Mouse (Mus musculus) kidney, postnatal 36 days (tissue): Measurements from ENCODE around the gene Rgs7bp.
A peak's percentile ranks its signal among the peaks of the same experiment; 100 is the strongest.

Experiments
- DNase-seq, 2 experiments: peaks; one replicate each; pipeline ENCODE4 v3.0.0; 2021 to 2022; ENCODE audit warnings: mixed read lengths in 2 of 2

The Rgs7bp gene

GRCm38 (mm10) chr13:105054181-105054940 lies at the start of gene Rgs7bp:
Gene Rgs7bp (minus strand): TSS chr13:105054930.
- DNase-seq = peak; percentile 8 to 62

GRCm38 (mm10) chr13:105104385-105104784 lies 49.7 kb upstream of the Rgs7bp start:
- DNase-seq = no peak

GRCm38 (mm10) chr13:105100705-105101104 lies 46.0 kb upstream of the Rgs7bp start:
- DNase-seq = no peak

- no peak for DNase-seq
Observed at GRCm38 (mm10) chr13:105096316-105096715, 41.6 kb upstream of the Rgs7bp start.

- DNase-seq = no peak
Observed at GRCm38 (mm10) chr13:105089276-105089675, 34.5 kb upstream of the Rgs7bp start.

GRCm38 (mm10) chr13:105081862-105082261 lies 27.1 kb upstream of the Rgs7bp start, which contains the start of gene 4933425L06Rik:
Gene 4933425L06Rik (plus strand): TSS chr13:105082122.
- no peak for DNase-seq

GRCm38 (mm10) chr13:105066890-105067845 lies 12.4 kb upstream of the Rgs7bp start:
- DNase-seq = no peak

GRCm38 (mm10) chr13:105066119-105066518 lies 11.4 kb upstream of the Rgs7bp start:
- no peak for DNase-seq

GRCm38 (mm10) chr13:105055374-105055773 lies 644 bp upstream of the Rgs7bp start:
- DNase-seq = peak; percentile 9 to 10

GRCm38 (mm10) chr13:105054941-105055309 lies 195 bp upstream of the Rgs7bp start:
- no peak for DNase-seq

- DNase-seq = no peak
Observed at GRCm38 (mm10) chr13:105053618-105054017, 1.1 kb downstream of the Rgs7bp start.

- no peak for DNase-seq
Observed at GRCm38 (mm10) chr13:105051432-105051831, 3.3 kb downstream of the Rgs7bp start.

GRCm38 (mm10) chr13:105048662-105049061 lies 6.1 kb downstream of the Rgs7bp start:
- DNase-seq = peak in 1 of 2 experiments; percentile 4

- no peak for DNase-seq
Observed at GRCm38 (mm10) chr13:105047377-105047776, 7.4 kb downstream of the Rgs7bp start.

GRCm38 (mm10) chr13:105043882-105044281 lies 10.8 kb downstream of the Rgs7bp start:
- no peak for DNase-seq

- no peak for DNase-seq
Observed at GRCm38 (mm10) chr13:105038334-105038733, 16.4 kb downstream of the Rgs7bp start.

- DNase-seq = no peak
Observed at GRCm38 (mm10) chr13:105037816-105038215, 16.9 kb downstream of the Rgs7bp start.

GRCm38 (mm10) chr13:105031882-105032281 lies 22.8 kb downstream of the Rgs7bp start:
- no peak for DNase-seq

- DNase-seq = no peak
Observed at GRCm38 (mm10) chr13:105028276-105028675, 26.5 kb downstream of the Rgs7bp start.

- DNase-seq = no peak
Observed at GRCm38 (mm10) chr13:105016577-105016976, 38.2 kb downstream of the Rgs7bp start.

- DNase-seq = no peak
Observed at GRCm38 (mm10) chr13:105015710-105016404, 38.9 kb downstream of the Rgs7bp start.

GRCm38 (mm10) chr13:105011300-105011699 lies 43.4 kb downstream of the Rgs7bp start:
- DNase-seq = no peak

GRCm38 (mm10) chr13:105008891-105009290 lies 45.8 kb downstream of the Rgs7bp start:
- DNase-seq = no peak
